Mouse (Mus musculus) ES-Bruce4 (cell line): ENCODE data around the gene Gm10352. TPM values are rescaled to one million over a fixed set of nuclear protein-coding genes. Genes with fewer than 3 reads are reported as not detected.
"Not testable (repeated sequence)": the region's sequence is repeated elsewhere in the genome, so short reads cannot be mapped to it uniquely, and the experiment has no call there.

ENCODE experiments used
- H3K27ac ChIP-seq: 2 replicates; pipeline ENCODE4 v1.5.1; 2012; ENCODE audit warnings: low read length, inconsistent platforms; ENCODE audit not compliant: insufficient read depth
- H3K27me3 ChIP-seq: 2 replicates; pipeline ENCODE4 v1.6.1; 2012; ENCODE audit warnings: mild to moderate bottlenecking, low read length, inconsistent platforms; ENCODE audit not compliant: control insufficient read depth, poor library complexity, insufficient read depth, severe bottlenecking
- H3K36me3 ChIP-seq: 2 replicates; pipeline ENCODE4 v1.6.1; 2012; ENCODE audit warnings: inconsistent platforms, mild to moderate bottlenecking, low read length, moderate library complexity; ENCODE audit not compliant: control insufficient read depth, poor library complexity, insufficient read depth, severe bottlenecking
- H3K4me1 ChIP-seq: one replicate; pipeline ENCODE4 v1.8.1; 2011; ENCODE audit warnings: low read length; ENCODE audit not compliant: control insufficient read depth, insufficient read depth
- H3K4me3 ChIP-seq: 2 replicates; pipeline ENCODE4 v1.5.1; 2011; ENCODE audit warnings: low read depth, mild to moderate bottlenecking, low read length
- H3K9ac ChIP-seq: 2 replicates; pipeline ENCODE4 v1.6.1; 2012; ENCODE audit warnings: low read depth, mild to moderate bottlenecking, inconsistent platforms; ENCODE audit not compliant: poor library complexity, severe bottlenecking
- H3K9me3 ChIP-seq: replicated peaks from 2 replicates; pipeline ENCODE4 v1.6.1; 2012; ENCODE audit warnings: mild to moderate bottlenecking, low read length, inconsistent platforms; ENCODE audit not compliant: control insufficient read depth, poor library complexity, insufficient read depth, severe bottlenecking
- polyA plus RNA-seq: library from polyadenylated mRNA; stranded (reverse); fragments of >200 nt; gene quantifications from 2 replicates; pipeline ENCODE4 v1.2.4, GENCODE M21; 2011; ENCODE audit warnings: low read depth; ENCODE audit not compliant: missing spikeins, insufficient read depth, insufficient read length

The Gm10352 gene
- polyA plus RNA-seq: not detected in 2 replicates

DNA sequence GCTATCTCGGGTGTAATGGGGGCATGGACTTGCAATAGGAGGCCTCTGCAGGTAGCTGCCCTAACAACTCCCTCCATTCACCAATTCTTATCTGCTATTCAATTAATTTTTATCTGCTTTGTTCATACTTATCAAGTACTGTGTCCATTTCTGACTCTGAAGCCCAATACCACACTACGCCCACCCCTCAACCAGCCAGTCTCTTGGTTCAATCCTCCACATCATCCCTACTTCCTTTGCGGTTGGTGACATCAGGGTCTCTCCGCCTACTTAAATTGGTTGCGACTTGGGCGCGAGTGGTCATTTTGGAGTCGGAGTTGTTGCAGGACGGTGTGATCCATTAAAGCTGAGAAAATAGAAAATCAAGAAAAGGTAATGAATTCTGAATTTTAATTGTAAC lies at the start of gene Gm10352:
Gm10352 (plus strand) TSS at position 301 of the 400 bp plus-strand sequence.
- not testable (repeated sequence) for H3K9me3 ChIP-seq, H3K4me3 ChIP-seq, H3K9ac ChIP-seq, H3K27ac ChIP-seq, H3K36me3 ChIP-seq, H3K27me3 ChIP-seq, H3K4me1 ChIP-seq

DNA sequence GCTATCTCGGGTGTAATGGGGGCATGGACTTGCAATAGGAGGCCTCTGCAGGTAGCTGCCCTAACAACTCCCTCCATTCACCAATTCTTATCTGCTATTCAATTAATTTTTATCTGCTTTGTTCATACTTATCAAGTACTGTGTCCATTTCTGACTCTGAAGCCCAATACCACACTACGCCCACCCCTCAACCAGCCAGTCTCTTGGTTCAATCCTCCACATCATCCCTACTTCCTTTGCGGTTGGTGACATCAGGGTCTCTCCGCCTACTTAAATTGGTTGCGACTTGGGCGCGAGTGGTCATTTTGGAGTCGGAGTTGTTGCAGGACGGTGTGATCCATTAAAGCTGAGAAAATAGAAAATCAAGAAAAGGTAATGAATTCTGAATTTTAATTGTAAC lies 31.5 kb downstream of the Gm10352 start, which contains the start of gene Gm29289:
Gm29289 (plus strand) TSS at position 301 of the 400 bp plus-strand sequence.
- not testable (repeated sequence) for H3K4me3 ChIP-seq, H3K9ac ChIP-seq, H3K36me3 ChIP-seq, H3K4me1 ChIP-seq, H3K27ac ChIP-seq, H3K9me3 ChIP-seq, H3K27me3 ChIP-seq

Other genes starting within 250 kb of the Gm10352 start
- not detected in 2 replicates for gene Sry, start 237.3 kb upstream of the Gm10352 start, polyA plus RNA-seq
- not detected in 2 replicates for gene H2al2b, start 180.3 kb upstream of the Gm10352 start, polyA plus RNA-seq
- not detected in 2 replicates for gene Gm4064, start 104.8 kb upstream of the Gm10352 start, polyA plus RNA-seq
- gene Rbmy, start 70.3 kb upstream of the Gm10352 start, polyA plus RNA-seq: not detected in 2 replicates
- 0.49 TPM in 1 of 2 replicates, not detected in the other for gene Gm10256, start 70.3 kb upstream of the Gm10352 start, polyA plus RNA-seq
- not detected in 2 replicates for gene Gm29289, start 31.6 kb downstream of the Gm10352 start, polyA plus RNA-seq